9 mouse cellular contexts compared by ENCODE assay signal in the genomic region with DNA sequence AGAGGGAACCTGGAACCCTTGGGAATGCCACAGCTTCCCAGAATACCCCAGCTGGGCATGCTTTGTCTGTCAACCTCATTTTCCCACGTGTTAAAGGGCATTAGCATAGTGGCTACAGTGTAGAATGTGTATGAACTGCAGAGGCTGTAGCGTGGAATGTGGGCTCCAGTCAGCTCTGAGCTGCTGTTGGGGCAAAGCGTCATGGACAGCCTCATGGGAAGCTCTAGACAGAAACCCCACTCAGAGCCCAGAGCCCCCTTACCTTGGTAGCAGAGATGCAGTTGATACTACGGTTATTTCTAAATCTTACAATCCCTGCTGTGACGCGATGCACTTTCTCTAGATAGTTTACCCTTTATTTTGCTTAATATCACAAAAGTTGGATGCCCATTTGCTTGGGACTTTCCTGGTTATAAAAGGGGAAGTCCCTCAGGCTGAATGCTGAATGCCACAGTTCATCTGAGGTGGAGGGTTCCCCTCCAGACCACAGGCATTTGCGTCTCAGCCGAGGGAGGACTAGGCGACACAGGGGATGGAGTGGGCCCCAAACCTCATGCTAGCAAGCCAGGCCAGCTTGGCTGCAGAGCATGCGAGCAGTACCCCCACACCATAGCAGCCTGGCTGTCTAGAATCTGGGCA. TPM values are rescaled to one million over a fixed set of nuclear protein-coding genes. Genes with fewer than 3 reads are reported as not detected.
DNase-seq lines count a peak whose midpoint lies in the region; ATAC-seq and TF ChIP-seq lines count a peak whose summit lies in the region.
"Had no signal": no experiment of that assay in that cellular context is flagged by ENCODE, and none has a peak within 500 bp of the region (broad histone marks: within the 10 kb centered on the region; RNA-seq: fewer than 3 reads in every experiment).

No protein-coding gene starts in this region.

- no peak overlapping the region for H3K27ac ChIP-seq in heart, embryonic 11.5 days (ENCODE audit: low read depth, low read length)
- peak overlapping the region; percentile 20; the same call in 1 of the 2 replicates for H3K27ac ChIP-seq in lung, postnatal 0 days (ENCODE audit: low read length)
- no peak overlapping the region for H3K27ac ChIP-seq in forebrain, embryonic 12.5 days
- H3K27ac ChIP-seq: liver, embryonic 14.5 days had no signal

- H3K9ac ChIP-seq in heart, embryonic 11.5 days (ENCODE audit: low read depth, low read length), result no peak overlapping the region
- no peak overlapping the region for H3K9ac ChIP-seq in lung, postnatal 0 days (replicated peaks; ENCODE audit: low read depth)
- H3K9ac ChIP-seq in forebrain, embryonic 12.5 days, result no peak overlapping the region
- H3K9ac ChIP-seq: liver, embryonic 14.5 days had no signal

- H3K4me1 ChIP-seq in heart, embryonic 11.5 days (ENCODE audit: control insufficient read depth, insufficient read depth, low read length), result peaks cover 30% of the 10 kb centered on the region
- peaks cover 17% of the 10 kb centered on the region; the same call in 1 of the 2 replicates for H3K4me1 ChIP-seq in lung, postnatal 0 days (ENCODE audit: insufficient read depth, low read depth, low read length)
- H3K4me1 ChIP-seq in lung, adult 2 months (ENCODE audit: control insufficient read depth, insufficient read depth, low read length), result peaks cover 10% of the 10 kb centered on the region; the same call in 1 of the 2 replicates
- peaks cover 21% of the 10 kb centered on the region for H3K4me1 ChIP-seq in forebrain, embryonic 12.5 days

- H3K4me2 ChIP-seq in heart, embryonic 11.5 days, result peak overlapping the region; percentile 0; the same call in 1 of the 2 replicates
- no peak overlapping the region for H3K4me2 ChIP-seq in lung, postnatal 0 days (replicated peaks; ENCODE audit: low read depth, low read length)
- no peak overlapping the region for H3K4me2 ChIP-seq in forebrain, embryonic 12.5 days

- ATAC-seq in heart, embryonic 11.5 days (replicated peaks; ENCODE audit: insufficient number of reproducible peaks, low FRiP score, low TSS enrichment), result no peak
- peak; percentile 11; the same call in 1 of the 2 replicates for ATAC-seq in lung, postnatal 0 days
- ATAC-seq in hematopoietic stem cell, adult 5-6 weeks (replicated peaks in 1 of 2; ENCODE audit: insufficient read depth in 1 of 2, low FRiP score in 2 of 2, low TSS enrichment in 1 of 2, low read depth in 1 of 2, poor library complexity in 2 of 2, severe bottlenecking in 2 of 2), result peak; percentile 88 to 92
- peak; percentile 13; the same call in 1 of the 2 replicates for ATAC-seq in neutrophil, adult 5-6 weeks (ENCODE audit: extremely low read depth, insufficient number of reproducible peaks, low FRiP score, poor library complexity, severe bottlenecking)
- ATAC-seq in forebrain, embryonic 12.5 days (ENCODE audit: low FRiP score), result no peak

- intact Hi-C loops in heart, postnatal 10 days (cut with DNase I), result no loop called here

- no peaks in the 10 kb centered on the region for H3K9me3 ChIP-seq in heart, embryonic 11.5 days (replicated peaks; ENCODE audit: control insufficient read depth, low read length)
- H3K9me3 ChIP-seq in lung, postnatal 0 days (ENCODE audit: low read length), result no peaks in the 10 kb centered on the region
- H3K9me3 ChIP-seq in forebrain, embryonic 12.5 days, result no peaks in the 10 kb centered on the region

- no peaks in the 10 kb centered on the region for H3K36me3 ChIP-seq in heart, embryonic 11.5 days (ENCODE audit: control insufficient read depth, insufficient read depth, low read length)
- no peaks in the 10 kb centered on the region for H3K36me3 ChIP-seq in lung, postnatal 0 days (ENCODE audit: insufficient read depth, low read length)
- H3K36me3 ChIP-seq in forebrain, embryonic 12.5 days (replicated peaks), result no peaks in the 10 kb centered on the region

- WGBS in heart, embryonic 11.5 days (ENCODE audit: insufficient replicate concordance), result 68% methylated on average over 10 of the region's 10 CpGs
- 63% methylated on average over 10 of the region's 10 CpGs for WGBS in lung, postnatal 0 days
- WGBS in lung, adult 2 months, result 51% methylated on average over 10 of the region's 10 CpGs
- 80% methylated on average over 10 of the region's 10 CpGs for WGBS in forebrain, embryonic 12.5 days

- TF ChIP-seq CTCF in lung, postnatal 0 days (IDR thresholded peaks at IDR 0.05), result no peak
- no peak for TF ChIP-seq CTCF in lung, adult 2 months (IDR thresholded peaks at IDR 0.05; ENCODE audit: insufficient read depth, low read length)

- H3K27me3 ChIP-seq in heart, embryonic 11.5 days (ENCODE audit: control insufficient read depth, insufficient read depth, low read length), result peaks cover 12% of the 10 kb centered on the region; the same call in 1 of the 2 replicates
- no peaks in the 10 kb centered on the region for H3K27me3 ChIP-seq in lung, postnatal 0 days (replicated peaks; ENCODE audit: insufficient read depth, low read length)
- 0 out of 2 replicates have a peak, but pooled peaks cover 6% of the 10 kb centered on the region for H3K27me3 ChIP-seq in forebrain, embryonic 12.5 days

- DNase-seq in heart, postnatal 10 days, result no peak
- DNase-seq in lung, postnatal 0 days (ENCODE audit: low spot score), result no peak
- DNase-seq in lung, adult 2 months, result no peak
- no peak for DNase-seq in spleen, postnatal 10 days (ENCODE audit: low spot score in 2 of 2)

- no peak for TF ChIP-seq POLR2A in lung, adult 2 months (IDR thresholded peaks at IDR 0.05; ENCODE audit: borderline replicate concordance, extremely low read depth, low read depth, low read length)

- TF ChIP-seq EP300 in lung, postnatal 0 days (IDR thresholded peaks at IDR 0.05), result no peak

- no peak overlapping the region for H3K4me3 ChIP-seq in heart, embryonic 11.5 days (ENCODE audit: low read depth, low read length)
- no peak overlapping the region for H3K4me3 ChIP-seq in lung, postnatal 0 days (ENCODE audit: low read depth, low read length)
- no peak overlapping the region for H3K4me3 ChIP-seq in lung, adult 2 months (replicated peaks; ENCODE audit: extremely low read depth, low read depth, low read length)
- no peak overlapping the region for H3K4me3 ChIP-seq in forebrain, embryonic 12.5 days (replicated peaks)

RNA-seq across cellular contexts. Expression of gene Cx3cl1, which starts 7.2 kb away (rescaled TPM):
- polyA plus RNA-seq in heart, embryonic 11.5 days (2014; fragmentation: Nextera tagmentation; extraction: Ambion mirVana), result 8.8 and 11.2 TPM in 2 replicates
- 1 to 10 TPM; 3.4 to 3.9 TPM for total RNA-seq in heart, postnatal 10 days (2021)
- polyA plus RNA-seq in lung, postnatal 0 days (2015; fragmentation: Nextera tagmentation; extraction: Ambion mirVana), result 8.3 and 10.7 TPM in 2 replicates
- polyA plus RNA-seq in lung, adult 2 months (2012; rRNA removed), result 65.8 and 132 TPM in 2 replicates
- 0.55 and 3.3 TPM in 2 replicates for total RNA-seq in hematopoietic stem cell, adult 5-6 weeks (2017)
- not detected in 2 replicates for total RNA-seq in neutrophil, adult 5-6 weeks (2017)
- 8.3 and 9.4 TPM in 2 replicates for polyA plus RNA-seq in forebrain, embryonic 12.5 days (2016; fragmentation: Nextera tagmentation; extraction: Ambion mirVana)

RNA-seq across cellular contexts. Expression of gene Ccl17, which starts 31.2 kb away (rescaled TPM):
- polyA plus RNA-seq in heart, embryonic 11.5 days (2014; fragmentation: Nextera tagmentation; extraction: Ambion mirVana), result 0.69 TPM in 1 of 2 replicates, not detected in the other
- not detected for total RNA-seq in heart, postnatal 10 days (2021)
- 5.7 and 9.1 TPM in 2 replicates for polyA plus RNA-seq in lung, postnatal 0 days (2015; fragmentation: Nextera tagmentation; extraction: Ambion mirVana)
- polyA plus RNA-seq in lung, adult 2 months (2012; rRNA removed), result 6.4 and 9.8 TPM in 2 replicates
- total RNA-seq in hematopoietic stem cell, adult 5-6 weeks (2017), result not detected in 2 replicates
- not detected in 2 replicates for total RNA-seq in neutrophil, adult 5-6 weeks (2017)
- polyA plus RNA-seq in forebrain, embryonic 12.5 days (2016; fragmentation: Nextera tagmentation; extraction: Ambion mirVana), result 0.56 TPM in 1 of 2 replicates, not detected in the other

RNA-seq across cellular contexts. Expression of gene Ccl22, which starts 33.6 kb away (rescaled TPM):
- polyA plus RNA-seq in heart, embryonic 11.5 days (2014; fragmentation: Nextera tagmentation; extraction: Ambion mirVana), result not detected in 2 replicates
- total RNA-seq in heart, postnatal 10 days (2021), result not detected
- 0.45 TPM in 2 replicates for polyA plus RNA-seq in lung, postnatal 0 days (2015; fragmentation: Nextera tagmentation; extraction: Ambion mirVana)
- 11.8 and 11.9 TPM in 2 replicates for polyA plus RNA-seq in lung, adult 2 months (2012; rRNA removed)
- total RNA-seq in hematopoietic stem cell, adult 5-6 weeks (2017), result not detected in 2 replicates
- not detected in 2 replicates for total RNA-seq in neutrophil, adult 5-6 weeks (2017)
- polyA plus RNA-seq in forebrain, embryonic 12.5 days (2016; fragmentation: Nextera tagmentation; extraction: Ambion mirVana), result not detected in 2 replicates

RNA-seq across cellular contexts. Expression of gene Coq9, which starts 59.1 kb away (rescaled TPM):
- 125 and 126 TPM in 2 replicates for polyA plus RNA-seq in heart, embryonic 11.5 days (2014; fragmentation: Nextera tagmentation; extraction: Ambion mirVana)
- total RNA-seq in heart, postnatal 10 days (2021), result 100 to 1,000 TPM; 332 to 338 TPM
- 47.1 and 51.4 TPM in 2 replicates for polyA plus RNA-seq in lung, postnatal 0 days (2015; fragmentation: Nextera tagmentation; extraction: Ambion mirVana)
- polyA plus RNA-seq in lung, adult 2 months (2012; rRNA removed), result 123 and 158 TPM in 2 replicates
- 33.1 and 39.4 TPM in 2 replicates for total RNA-seq in hematopoietic stem cell, adult 5-6 weeks (2017)
- 29.4 and 29.7 TPM in 2 replicates for total RNA-seq in neutrophil, adult 5-6 weeks (2017)
- polyA plus RNA-seq in forebrain, embryonic 12.5 days (2016; fragmentation: Nextera tagmentation; extraction: Ambion mirVana), result 47.8 and 52.3 TPM in 2 replicates

RNA-seq across cellular contexts. Expression of gene Ciapin1, which starts 59.1 kb away (rescaled TPM):
- 97.0 and 97.5 TPM in 2 replicates for polyA plus RNA-seq in heart, embryonic 11.5 days (2014; fragmentation: Nextera tagmentation; extraction: Ambion mirVana)
- total RNA-seq in heart, postnatal 10 days (2021), result 10 to 100 TPM; 74.8 to 87.7 TPM
- polyA plus RNA-seq in lung, postnatal 0 days (2015; fragmentation: Nextera tagmentation; extraction: Ambion mirVana), result 66.7 and 74.5 TPM in 2 replicates
- 22.9 and 27.8 TPM in 2 replicates for polyA plus RNA-seq in lung, adult 2 months (2012; rRNA removed)
- 24.1 and 49.0 TPM in 2 replicates for total RNA-seq in hematopoietic stem cell, adult 5-6 weeks (2017)
- 25.2 and 26.1 TPM in 2 replicates for total RNA-seq in neutrophil, adult 5-6 weeks (2017)
- 170 and 179 TPM in 2 replicates for polyA plus RNA-seq in forebrain, embryonic 12.5 days (2016; fragmentation: Nextera tagmentation; extraction: Ambion mirVana)

Comparison
In these comparisons a context has a peak if more than half of its experiments do, and no peak if none do; other contexts are left out.
1. ATAC-seq: peak in lung, postnatal 0 days (single experiment), hematopoietic stem cell, adult 5-6 weeks (2 of 2) and neutrophil, adult 5-6 weeks (single experiment); none in heart, embryonic 11.5 days (single experiment) and forebrain, embryonic 12.5 days (single experiment).